8 mouse cellular contexts compared by ENCODE assay signal in the genomic region with DNA sequence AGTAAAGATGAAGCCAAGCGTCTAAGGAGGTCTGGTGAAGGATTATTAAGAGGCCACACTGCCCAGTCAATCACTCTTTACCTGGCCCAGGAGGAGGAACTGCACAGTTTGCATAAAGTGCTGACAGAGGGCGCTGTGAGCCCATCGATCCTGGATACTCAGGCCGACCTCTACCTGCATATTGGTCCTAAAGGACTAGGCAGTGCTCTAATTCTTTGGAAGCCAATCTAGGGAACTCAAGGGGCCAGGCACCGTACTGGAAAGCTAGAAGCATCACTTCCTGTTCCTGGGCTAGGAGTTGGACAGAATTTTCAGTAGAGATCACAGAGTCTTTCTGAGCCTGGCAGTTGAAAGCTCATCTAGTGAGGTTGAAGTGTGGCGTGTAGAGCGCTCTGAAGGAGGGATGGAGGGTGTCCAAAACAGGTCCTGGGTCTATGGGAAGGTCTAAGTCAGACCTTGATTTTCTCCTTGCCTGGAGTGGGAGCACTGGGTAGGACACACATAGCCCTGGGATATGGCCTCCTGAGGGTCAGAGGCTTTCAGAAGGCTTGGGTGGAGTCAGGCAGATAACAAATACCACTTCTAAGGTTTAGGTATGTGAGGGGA. TPM values are rescaled to one million over a fixed set of nuclear protein-coding genes. Genes with fewer than 3 reads are reported as not detected.
DNase-seq lines count a peak whose midpoint lies in the region; ATAC-seq and TF ChIP-seq lines count a peak whose summit lies in the region.

No protein-coding gene starts in this region.

- H3K9ac ChIP-seq in liver, postnatal 0 days (replicated peaks): no peak overlapping the region
- H3K9ac ChIP-seq in midbrain, embryonic 11.5 days (ENCODE audit: low read length): no peak overlapping the region

- peaks cover 5% of the 10 kb centered on the region; the same call in 1 of the 2 replicates for H3K36me3 ChIP-seq in liver, postnatal 0 days (replicated peaks; ENCODE audit: insufficient read depth, low read length)
- no peaks in the 10 kb centered on the region for H3K36me3 ChIP-seq in midbrain, embryonic 11.5 days (ENCODE audit: control insufficient read depth, insufficient read depth, low read length)

- TF ChIP-seq EP300 in liver, postnatal 0 days (IDR thresholded peaks at IDR 0.05; ENCODE audit: low read depth): no peak

- no peaks in the 10 kb centered on the region for H3K27me3 ChIP-seq in liver, postnatal 0 days (ENCODE audit: insufficient read depth, low read length)
- peaks cover 2% of the 10 kb centered on the region; the same call in 1 of the 2 replicates for H3K27me3 ChIP-seq in midbrain, embryonic 11.5 days (ENCODE audit: control insufficient read depth, insufficient read depth, low read length)

- peak; percentile 41 for ATAC-seq in liver, postnatal 0 days
- no peak for ATAC-seq in midbrain, embryonic 11.5 days (ENCODE audit: low FRiP score)

- H3K9me3 ChIP-seq in liver, postnatal 0 days (ENCODE audit: low read length): no peaks in the 10 kb centered on the region
- H3K9me3 ChIP-seq in midbrain, embryonic 11.5 days (ENCODE audit: control insufficient read depth, low read length): no peaks in the 10 kb centered on the region

- H3K27ac ChIP-seq in liver, postnatal 0 days (ENCODE audit: low read depth): peak overlapping the region; percentile 49
- H3K27ac ChIP-seq in midbrain, embryonic 11.5 days (ENCODE audit: low read depth, low read length): no peak overlapping the region

- H3K4me3 ChIP-seq in liver, postnatal 0 days (ENCODE audit: low read depth, low read length): no peak overlapping the region
- H3K4me3 ChIP-seq in midbrain, embryonic 11.5 days (ENCODE audit: low read depth, low read length): no peak overlapping the region

- peak; percentile 57 for DNase-seq in left cerebral cortex, postnatal 4 days
- DNase-seq in left cerebral cortex, postnatal 10 days (ENCODE audit: extremely low spot score in 1 of 2, low spot score in 2 of 2): no peak
- peak; percentile 84 for DNase-seq in MN1 (ENCODE audit: low spot score)
- DNase-seq in embryo, embryonic 10.5 days (ENCODE audit: low spot score): peak; percentile 74
- peak; percentile 75 to 79 for DNase-seq in heart, postnatal 36 days
- DNase-seq in liver, postnatal 0 days: peak; percentile 70
- DNase-seq in spleen, postnatal 4 days (ENCODE audit: low spot score in 2 of 2): peak; percentile 63 to 81
- no peak for DNase-seq in midbrain, embryonic 11.5 days (ENCODE audit: low spot score, missing footprints)

- intact Hi-C loops in left cerebral cortex, postnatal 4 days (cut with DNase I): no loop called here
- intact Hi-C loops in left cerebral cortex, postnatal 10 days (cut with DNase I): loop anchor here (5.0 kb wide), 1 partner anchor 47 kb away; no protein-coding TSS in a partner anchor
- intact Hi-C loops in heart, postnatal 36 days (cut with DNase I): loop anchor here (1.0 to 5.0 kb wide), 3 partner anchors 32 to 102 kb away; no protein-coding TSS in a partner anchor

- 18% methylated on average over 7 of the region's 7 CpGs for WGBS in liver, postnatal 0 days (ENCODE audit: insufficient replicate concordance)
- 24% methylated on average over 7 of the region's 7 CpGs for WGBS in midbrain, embryonic 11.5 days

- TF ChIP-seq CTCF in liver, postnatal 0 days (IDR thresholded peaks at IDR 0.05; ENCODE audit: low read depth): peak; percentile 82

- H3K4me2 ChIP-seq in liver, postnatal 0 days (ENCODE audit: low read depth, low read length): peak overlapping the region; percentile 65
- no peak overlapping the region for H3K4me2 ChIP-seq in midbrain, embryonic 11.5 days

- H3K4me1 ChIP-seq in liver, postnatal 0 days (ENCODE audit: insufficient read depth): peaks cover 33% of the 10 kb centered on the region
- peaks cover 21% of the 10 kb centered on the region for H3K4me1 ChIP-seq in midbrain, embryonic 11.5 days (ENCODE audit: control insufficient read depth, insufficient read depth, low read length)

RNA-seq across cellular contexts. Expression of gene Trim46, which starts 4.4 kb away (rescaled TPM):
- total RNA-seq in left cerebral cortex, postnatal 4 days (2021): 100 to 1,000 TPM; 128 to 133 TPM
- 100 to 1,000 TPM; 112 to 118 TPM for total RNA-seq in left cerebral cortex, postnatal 10 days (2021)
- under 1 TPM; 0.42 to 0.62 TPM for total RNA-seq in heart, postnatal 36 days (2021)
- 0.06 and 0.21 TPM in 2 replicates for polyA plus RNA-seq in liver, postnatal 0 days (2015; fragmentation: Nextera tagmentation; extraction: Ambion mirVana)
- 7.1 and 8.5 TPM in 2 replicates for polyA plus RNA-seq in midbrain, embryonic 11.5 days (2014; fragmentation: Nextera tagmentation; extraction: Ambion mirVana)

RNA-seq across cellular contexts. Expression of gene Krtcap2, which starts 4.8 kb away (rescaled TPM):
- 100 to 1,000 TPM in 1 of 2 experiments, 10 to 100 TPM in 1; 86.2 to 106 TPM for total RNA-seq in left cerebral cortex, postnatal 4 days (2021)
- total RNA-seq in left cerebral cortex, postnatal 10 days (2021): 10 to 100 TPM; 72.1 to 92.1 TPM
- total RNA-seq in heart, postnatal 36 days (2021): 10 to 100 TPM; 82.3 to 87.0 TPM
- 141 TPM in 2 replicates for polyA plus RNA-seq in liver, postnatal 0 days (2015; fragmentation: Nextera tagmentation; extraction: Ambion mirVana)
- 261 and 270 TPM in 2 replicates for polyA plus RNA-seq in midbrain, embryonic 11.5 days (2014; fragmentation: Nextera tagmentation; extraction: Ambion mirVana)

RNA-seq across cellular contexts. Expression of gene Dpm3, which starts 8.6 kb away (rescaled TPM):
- 10 to 100 TPM; 54.0 to 59.7 TPM for total RNA-seq in left cerebral cortex, postnatal 4 days (2021)
- total RNA-seq in left cerebral cortex, postnatal 10 days (2021): 10 to 100 TPM; 47.1 to 51.1 TPM
- 10 to 100 TPM; 50.0 to 52.3 TPM for total RNA-seq in heart, postnatal 36 days (2021)
- 63.2 and 73.2 TPM in 2 replicates for polyA plus RNA-seq in liver, postnatal 0 days (2015; fragmentation: Nextera tagmentation; extraction: Ambion mirVana)
- 83.0 and 87.2 TPM in 2 replicates for polyA plus RNA-seq in midbrain, embryonic 11.5 days (2014; fragmentation: Nextera tagmentation; extraction: Ambion mirVana)

RNA-seq across cellular contexts. Expression of gene Slc50a1, which starts 19.8 kb away (rescaled TPM):
- 10 to 100 TPM; 17.3 to 21.3 TPM for total RNA-seq in left cerebral cortex, postnatal 4 days (2021)
- 10 to 100 TPM; 17.9 to 22.3 TPM for total RNA-seq in left cerebral cortex, postnatal 10 days (2021)
- 10 to 100 TPM; 20.5 to 23.0 TPM for total RNA-seq in heart, postnatal 36 days (2021)
- polyA plus RNA-seq in liver, postnatal 0 days (2015; fragmentation: Nextera tagmentation; extraction: Ambion mirVana): 18.3 and 19.6 TPM in 2 replicates
- 33.0 and 34.7 TPM in 2 replicates for polyA plus RNA-seq in midbrain, embryonic 11.5 days (2014; fragmentation: Nextera tagmentation; extraction: Ambion mirVana)

RNA-seq across cellular contexts. Expression of gene Muc1, which starts 21.7 kb away (rescaled TPM):
- 1 to 10 TPM; 1.0 to 2.0 TPM for total RNA-seq in left cerebral cortex, postnatal 4 days (2021)
- 1 to 10 TPM in 1 of 2 experiments, under 1 TPM in 1; 0.58 to 1.8 TPM for total RNA-seq in left cerebral cortex, postnatal 10 days (2021)
- total RNA-seq in heart, postnatal 36 days (2021): under 1 TPM; 0.14 to 0.46 TPM
- polyA plus RNA-seq in liver, postnatal 0 days (2015; fragmentation: Nextera tagmentation; extraction: Ambion mirVana): 0.40 and 0.56 TPM in 2 replicates
- polyA plus RNA-seq in midbrain, embryonic 11.5 days (2014; fragmentation: Nextera tagmentation; extraction: Ambion mirVana): 2.7 and 4.4 TPM in 2 replicates

Comparison
In these comparisons a context has a peak if more than half of its experiments do, and no peak if none do; other contexts are left out.
1. DNase-seq: peak in left cerebral cortex, postnatal 4 days (single experiment), MN1 (single experiment), embryo, embryonic 10.5 days (single experiment), heart, postnatal 36 days (2 of 2), liver, postnatal 0 days (single experiment) and spleen, postnatal 4 days (2 of 2); none in left cerebral cortex, postnatal 10 days (0 of 2) and midbrain, embryonic 11.5 days (single experiment).
2. RNA of gene Trim46, which starts 4.4 kb away (total RNA-seq): 128 to 133 TPM in left cerebral cortex, postnatal 4 days and 112 to 118 TPM in left cerebral cortex, postnatal 10 days; 0.42 to 0.62 TPM in heart, postnatal 36 days; every median in the first group is over 10 times any median in the second.